Mouse (Mus musculus) embryonic fibroblast, embryonic 13.5 days (primary cell): Measurements from ENCODE around the gene Ddr2.

Experiments used
- CTCF ChIP-seq: IDR thresholded peaks from 2 replicates; pipeline ENCODE4 v1.5.1; 2011; ENCODE audit warnings: mild to moderate bottlenecking, control low read depth, low read length, moderate library complexity, borderline replicate concordance; ENCODE audit not compliant: insufficient read depth
- POLR2A ChIP-seq: IDR thresholded peaks from 2 replicates; pipeline ENCODE4 v1.6.1; 2011; ENCODE audit warnings: low read depth, mild to moderate bottlenecking, control low read depth, low read length, moderate library complexity

DNA sequence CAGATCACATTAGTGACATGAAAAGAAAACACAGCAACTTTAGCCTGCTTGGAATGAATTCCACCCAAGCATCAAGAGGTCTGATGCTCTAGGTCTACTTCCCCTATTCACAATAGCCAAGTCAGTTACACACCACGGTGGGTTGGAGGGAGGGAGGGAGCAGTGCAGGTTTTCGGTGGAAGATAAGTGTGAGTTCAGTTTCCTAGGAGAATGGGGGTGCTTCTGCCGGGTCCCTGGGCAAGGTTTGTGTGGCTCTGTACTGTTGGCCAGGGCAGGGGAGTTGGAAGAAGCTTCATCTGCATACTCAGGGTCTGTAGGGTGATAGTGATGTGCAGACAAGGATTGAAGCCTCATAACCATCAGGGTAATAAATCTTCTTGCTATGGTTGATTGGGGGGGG lies 164.6 kb downstream of the Ddr2 start:
- TF ChIP-seq CTCF (no peak), POLR2A (no peak)
